Mouse (Mus musculus) hindbrain, embryonic 16.5 days (tissue): Measurements from ENCODE around the gene Foxp1. TPM values are rescaled to one million over a fixed set of nuclear protein-coding genes. Genes with fewer than 3 reads are reported as not detected.

Experiments used
- ATAC-seq: fragments of 200-750 bp; cut with Nextera tagmentation; 2 replicates; pipeline ENCODE4 v1.8.0; 2017; ENCODE audit warnings: moderate TSS enrichment, moderate library complexity
- H3K27ac ChIP-seq: fragments of 300-500 bp; sonication (generic); 2 replicates; pipeline ENCODE4 v1.5.1; 2014; ENCODE audit warnings: low read depth, mild to moderate bottlenecking, control low read depth, low read length, moderate library complexity
- H3K27me3 ChIP-seq: fragments of 300-500 bp; sonication (generic); replicated peaks from 2 replicates; pipeline ENCODE4 v1.6.1; 2014; ENCODE audit warnings: low read length; ENCODE audit not compliant: control insufficient read depth, insufficient read depth
- H3K36me3 ChIP-seq: fragments of 300-500 bp; sonication (generic); 2 replicates; pipeline ENCODE4 v1.6.1; 2014; ENCODE audit warnings: mild to moderate bottlenecking, low read length, moderate library complexity, mixed read lengths; ENCODE audit not compliant: control insufficient read depth, insufficient read depth
- H3K4me1 ChIP-seq: fragments of 300-500 bp; sonication (generic); 2 replicates; pipeline ENCODE4 v1.6.1; 2014; ENCODE audit warnings: low read depth, low read length; ENCODE audit not compliant: control insufficient read depth, insufficient read depth
- H3K4me2 ChIP-seq: fragments of 300-500 bp; sonication (generic); 2 replicates; pipeline ENCODE4 v1.6.1; 2014; ENCODE audit warnings: mild to moderate bottlenecking, low read length, control low read depth, moderate library complexity
- H3K4me3 ChIP-seq: fragments of 300-500 bp; sonication (generic); 2 replicates; pipeline ENCODE4 v1.5.1; 2014; ENCODE audit warnings: mild to moderate bottlenecking, low read length, control low read depth, moderate library complexity
- H3K9ac ChIP-seq: fragments of 300-500 bp; sonication (generic); 2 replicates; pipeline ENCODE4 v1.6.1; 2014; ENCODE audit warnings: low read depth, mild to moderate bottlenecking, control low read depth, low read length, moderate library complexity
- H3K9me3 ChIP-seq: fragments of 300-500 bp; sonication (generic); 2 replicates; pipeline ENCODE4 v1.6.1; 2014; ENCODE audit warnings: mild to moderate bottlenecking, low read length, moderate library complexity; ENCODE audit not compliant: control insufficient read depth
- WGBS: fragments of 180-500 bp; shearing (Covaris S2); extraction: QIAGEN DNeasy Blood & Tissue Kit; methylation state at CpG from one replicate; pipeline ENCODE4 v1.1.7; 2014; 5-methylcytosine and 5-hydroxymethylcytosine counted together
- polyA plus RNA-seq: library from polyadenylated mRNA; unstranded; fragments of >200 nt; fragmentation: Nextera tagmentation; extraction: Ambion mirVana; gene quantifications from 2 replicates; pipeline ENCODE4 v1.2.1, GENCODE M21; 2015

The Foxp1 gene
- polyA plus RNA-seq, 1 experiment from 2014 or later = 47.8 TPM

DNA sequence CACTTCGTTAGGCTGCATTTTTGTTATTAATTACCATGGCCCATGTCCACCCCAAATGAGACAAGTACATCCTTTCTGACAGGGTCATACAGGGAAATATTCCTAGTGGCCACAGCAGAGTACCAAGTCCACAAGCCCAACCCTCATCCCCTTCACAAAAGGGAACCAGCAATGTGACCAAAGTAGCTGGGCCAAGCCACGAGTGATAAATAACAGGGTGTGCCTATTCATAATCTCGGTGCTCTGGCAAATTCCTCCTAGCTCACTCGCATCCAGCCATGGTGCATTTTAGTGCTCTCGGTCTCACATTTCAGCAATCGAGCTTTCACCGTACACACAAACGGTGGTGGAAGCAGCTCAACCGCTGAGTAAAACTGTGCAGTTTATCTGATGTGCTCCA is 119.6 kb downstream of the Foxp1 start:
- Histone ChIP-seq H3K4me2 (no peak overlapping the region), H3K36me3 (no peaks in the 10 kb centered on the region), H3K4me3 (no peak overlapping the region), H3K27me3 (no peaks in the 10 kb centered on the region), H3K4me1 (no peaks in the 10 kb centered on the region), H3K9ac (no peak overlapping the region), H3K27ac (no peak overlapping the region), H3K9me3 (no peaks in the 10 kb centered on the region)
- no peak for ATAC-seq
- 78% methylated on average over 9 of the region's 9 CpGs for WGBS

DNA sequence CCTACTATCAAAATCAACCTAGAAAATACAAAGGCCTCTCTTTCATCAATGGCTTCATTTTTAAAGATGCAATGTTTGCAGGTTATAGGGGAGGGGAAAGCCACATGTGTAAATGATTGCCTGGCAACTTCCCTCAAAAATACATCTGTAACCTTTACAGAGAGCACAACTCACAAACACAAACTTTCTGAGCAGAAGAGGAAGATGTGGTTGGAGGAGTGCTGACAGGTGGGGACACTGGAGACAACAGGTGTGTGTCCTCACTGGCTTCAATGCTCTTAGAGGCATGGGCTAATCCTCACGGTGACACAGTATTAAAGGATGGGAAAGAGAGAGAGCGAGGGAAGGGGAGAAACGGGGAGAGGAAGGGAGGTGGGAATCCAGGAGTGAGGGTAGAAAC is 120.2 kb downstream of the Foxp1 start:
- H3K27ac ChIP-seq = no peak overlapping the region
- no peak overlapping the region for H3K9ac ChIP-seq
- no peak overlapping the region for H3K4me2 ChIP-seq
- H3K4me1 ChIP-seq = no peaks in the 10 kb centered on the region
- H3K36me3 ChIP-seq = no peaks in the 10 kb centered on the region
- no peaks in the 10 kb centered on the region for H3K27me3 ChIP-seq
- H3K9me3 ChIP-seq = no peaks in the 10 kb centered on the region
- ATAC-seq = no peak
- 80% methylated on average over 3 of the region's 3 CpGs for WGBS
- no peak overlapping the region for H3K4me3 ChIP-seq

DNA sequence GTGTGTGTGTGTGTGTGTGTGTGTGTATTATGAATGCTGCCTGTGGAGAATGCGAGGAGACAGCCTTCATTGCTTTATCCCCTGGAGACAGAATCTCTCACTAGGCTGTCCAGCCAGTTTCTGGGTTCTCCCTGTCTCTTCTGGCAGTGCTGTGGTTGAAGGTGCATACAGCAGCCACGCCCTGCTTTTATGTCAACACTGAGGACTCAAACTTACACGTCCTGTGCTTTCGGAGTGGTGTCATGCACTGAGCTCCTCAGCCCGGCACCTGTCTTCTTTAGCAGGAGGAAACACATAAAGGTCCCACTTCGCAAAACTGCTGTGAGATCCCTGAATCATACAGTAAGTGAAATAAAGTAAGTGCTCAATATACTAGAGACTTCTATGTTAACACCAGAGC is 120.7 kb downstream of the Foxp1 start:
- no peak overlapping the region for H3K4me3 ChIP-seq
- no peak overlapping the region for H3K27ac ChIP-seq
- no peak for ATAC-seq
- no peak overlapping the region for H3K9ac ChIP-seq
- H3K36me3 ChIP-seq = no peaks in the 10 kb centered on the region
- 79% methylated on average over 6 of the region's 6 CpGs for WGBS
- no peaks in the 10 kb centered on the region for H3K9me3 ChIP-seq
- no peak overlapping the region for H3K4me2 ChIP-seq
- no peaks in the 10 kb centered on the region for H3K27me3 ChIP-seq
- H3K4me1 ChIP-seq = no peaks in the 10 kb centered on the region

DNA sequence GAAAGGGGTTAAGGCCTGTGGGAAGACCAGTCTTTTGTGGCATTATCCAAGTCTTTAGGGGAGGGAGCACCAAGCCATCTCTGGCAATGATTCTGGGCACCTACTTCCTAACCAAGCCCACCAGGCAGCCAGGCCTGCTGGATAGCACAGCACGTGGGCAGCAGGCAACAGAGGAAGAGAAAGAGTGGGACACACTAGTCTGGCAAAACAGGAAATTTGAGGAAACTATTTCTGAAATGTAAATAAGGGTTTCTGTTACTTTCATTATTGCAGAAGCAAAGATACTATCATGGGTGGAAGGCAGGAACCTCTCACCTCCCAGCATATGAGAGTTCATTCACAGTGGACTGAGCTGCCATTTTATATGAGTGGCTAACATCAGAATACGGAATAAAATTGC is 121.3 kb downstream of the Foxp1 start:
- Histone ChIP-seq H3K4me3 (no peak overlapping the region), H3K9ac (no peak overlapping the region), H3K4me2 (no peak overlapping the region), H3K9me3 (no peaks in the 10 kb centered on the region), H3K4me1 (no peaks in the 10 kb centered on the region), H3K27ac (no peak overlapping the region), H3K36me3 (no peaks in the 10 kb centered on the region), H3K27me3 (no peaks in the 10 kb centered on the region)
- WGBS = 46% methylated on average over 2 of the region's 2 CpGs
- no peak for ATAC-seq

DNA sequence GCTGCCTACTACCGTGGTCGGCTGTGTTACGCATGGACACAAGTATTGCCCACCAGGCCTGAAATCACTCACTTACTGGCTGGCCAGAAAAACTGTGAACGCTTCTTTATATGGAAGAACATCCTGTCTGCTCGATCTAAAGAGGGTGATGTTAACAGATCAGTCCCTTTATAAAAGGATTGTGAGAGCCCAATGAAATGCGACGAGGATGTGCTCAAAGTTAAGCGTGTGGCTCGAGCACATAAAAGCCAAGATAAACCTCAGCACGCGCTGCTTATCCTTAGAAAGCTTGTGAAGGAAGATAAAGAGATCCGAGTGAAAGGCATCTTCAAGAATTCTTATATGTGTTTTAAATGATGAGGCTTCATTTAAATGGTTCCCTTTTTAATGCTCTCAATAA is 126.8 kb downstream of the Foxp1 start:
- 61% methylated on average over 12 of the region's 12 CpGs for WGBS
- no peaks in the 10 kb centered on the region for H3K36me3 ChIP-seq
- no peak overlapping the region for H3K9ac ChIP-seq
- no peak overlapping the region for H3K4me2 ChIP-seq
- H3K4me1 ChIP-seq = no peaks in the 10 kb centered on the region
- no peaks in the 10 kb centered on the region for H3K27me3 ChIP-seq
- H3K9me3 ChIP-seq = no peaks in the 10 kb centered on the region
- no peak for ATAC-seq
- H3K4me3 ChIP-seq = no peak overlapping the region
- H3K27ac ChIP-seq = no peak overlapping the region

DNA sequence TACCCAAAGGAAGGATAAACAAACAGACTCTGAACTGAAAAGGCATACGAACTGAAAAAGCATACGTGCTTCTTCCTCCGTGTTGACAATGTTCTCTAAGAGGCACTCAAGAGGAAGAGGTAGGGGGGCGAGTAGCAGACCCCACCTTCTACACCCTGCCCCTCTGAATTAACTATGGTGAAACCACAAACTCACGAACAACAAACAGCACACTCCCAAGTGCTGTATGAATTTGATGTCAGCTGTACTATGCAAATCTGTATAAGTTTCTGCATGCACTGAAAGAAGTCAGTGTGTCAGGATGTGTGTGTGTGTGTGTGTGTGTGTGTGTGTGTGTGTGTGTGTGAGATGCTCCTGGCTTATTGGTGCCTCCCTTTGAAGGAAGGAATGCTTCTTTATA is 127.7 kb downstream of the Foxp1 start:
- H3K4me3 ChIP-seq = no peak overlapping the region
- H3K9me3 ChIP-seq = no peaks in the 10 kb centered on the region
- H3K27ac ChIP-seq = no peak overlapping the region
- H3K4me1 ChIP-seq = no peaks in the 10 kb centered on the region
- H3K9ac ChIP-seq = no peak overlapping the region
- no peak overlapping the region for H3K4me2 ChIP-seq
- WGBS = 62% methylated on average over 5 of the region's 5 CpGs
- no peaks in the 10 kb centered on the region for H3K27me3 ChIP-seq
- H3K36me3 ChIP-seq = no peaks in the 10 kb centered on the region
- ATAC-seq = no peak

DNA sequence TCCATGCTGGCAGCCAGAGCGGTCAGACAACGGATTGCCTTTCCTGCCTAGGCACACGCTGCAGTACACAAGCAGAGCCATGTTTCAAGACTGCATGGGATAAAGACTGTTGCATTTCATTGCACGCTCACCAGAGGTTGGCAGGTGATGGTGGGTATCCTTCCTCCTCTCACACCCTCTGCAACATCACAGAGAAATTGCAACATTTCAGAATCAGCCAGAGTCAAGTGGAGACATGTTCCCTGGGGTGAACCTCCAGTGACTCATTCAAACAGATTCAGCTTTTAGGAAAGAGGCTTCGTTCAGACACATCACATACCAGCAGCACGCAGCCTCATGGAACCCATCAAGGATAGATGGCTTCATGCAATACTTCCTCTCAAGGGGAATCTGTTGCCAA is 130.0 kb downstream of the Foxp1 start:
- 90% methylated on average over 6 of the region's 6 CpGs for WGBS
- H3K9me3 ChIP-seq = no peaks in the 10 kb centered on the region
- no peaks in the 10 kb centered on the region for H3K36me3 ChIP-seq
- H3K9ac ChIP-seq = no peak overlapping the region
- no peak overlapping the region for H3K27ac ChIP-seq
- no peak overlapping the region for H3K4me2 ChIP-seq
- no peak for ATAC-seq
- no peaks in the 10 kb centered on the region for H3K27me3 ChIP-seq
- H3K4me1 ChIP-seq = no peaks in the 10 kb centered on the region
- no peak overlapping the region for H3K4me3 ChIP-seq

DNA sequence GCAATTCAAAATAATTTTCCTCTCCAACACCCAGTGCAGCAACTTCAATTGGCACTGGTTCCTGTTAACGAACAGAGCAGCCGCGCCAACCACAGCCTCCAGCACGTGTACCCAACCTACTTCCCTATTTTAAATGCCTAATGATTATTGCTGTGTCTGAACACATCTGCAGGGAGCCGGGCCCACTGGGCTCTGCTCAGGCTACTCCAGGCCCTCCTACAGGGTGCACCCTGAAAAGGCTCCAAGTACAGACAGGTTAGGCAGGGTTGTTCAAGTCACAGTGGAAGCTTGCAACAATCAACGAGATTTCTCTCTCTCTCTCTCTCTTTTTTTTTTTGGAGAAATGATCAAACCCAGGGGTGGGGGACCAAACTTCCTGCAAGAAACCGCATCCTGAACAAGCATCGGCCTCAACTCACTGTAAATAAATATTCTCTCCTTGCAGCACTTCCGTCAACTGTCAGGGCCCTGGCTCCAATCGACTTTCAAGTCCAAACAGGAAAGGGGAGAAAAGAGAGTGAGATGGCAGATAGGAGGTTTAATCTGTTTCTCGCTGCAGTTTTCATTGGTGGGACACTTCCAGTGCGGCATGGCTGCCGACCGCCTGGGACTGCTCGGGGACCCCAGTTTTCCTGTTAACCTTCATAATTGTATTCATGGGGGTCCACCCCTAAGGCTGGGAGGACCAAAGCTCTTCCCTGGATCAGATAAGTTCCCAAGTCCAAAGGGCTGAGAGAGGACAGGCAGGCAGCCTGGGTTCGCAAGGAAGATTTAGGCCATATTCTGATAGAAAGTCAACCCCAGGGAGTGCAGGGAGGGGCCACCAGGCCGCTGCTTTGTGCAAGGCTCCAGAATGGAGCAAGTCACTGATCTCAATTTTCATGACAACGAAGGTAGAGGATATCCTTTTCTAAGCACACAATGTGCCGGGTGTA is 133.5 kb downstream of the Foxp1 start:
- Histone ChIP-seq H3K4me2 (no peak overlapping the region), H3K9ac (no peak overlapping the region), H3K4me3 (no peak overlapping the region), H3K9me3 (no peaks in the 10 kb centered on the region), H3K4me1 (no peaks in the 10 kb centered on the region), H3K27me3 (no peaks in the 10 kb centered on the region), H3K36me3 (no peaks in the 10 kb centered on the region), H3K27ac (no peak overlapping the region)
- WGBS = 76% methylated on average over 19 of the region's 19 CpGs
- ATAC-seq = no peak

DNA sequence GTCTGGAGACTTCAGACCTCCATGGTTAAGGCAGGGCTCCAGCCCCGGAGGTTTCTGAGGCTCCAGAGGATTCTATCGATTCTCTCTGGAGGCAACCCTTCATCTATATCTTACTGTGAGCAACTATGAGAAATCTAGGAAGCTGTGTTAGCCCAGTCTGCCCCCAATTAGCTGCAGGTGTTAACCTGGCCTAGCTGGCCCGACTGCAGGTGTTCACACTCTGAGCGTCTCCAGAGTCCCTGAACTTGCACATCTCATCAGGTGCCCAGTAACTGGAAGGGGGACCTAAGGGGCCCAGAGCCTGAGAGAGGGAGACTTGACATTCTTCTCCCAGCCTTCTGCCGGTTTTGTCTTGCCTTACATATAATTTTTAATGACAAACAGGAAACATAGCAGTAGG is 134.5 kb downstream of the Foxp1 start:
- no peaks in the 10 kb centered on the region for H3K9me3 ChIP-seq
- 82% methylated on average over 5 of the region's 5 CpGs for WGBS
- H3K4me3 ChIP-seq = no peak overlapping the region
- ATAC-seq = no peak
- no peak overlapping the region for H3K27ac ChIP-seq
- no peaks in the 10 kb centered on the region for H3K27me3 ChIP-seq
- H3K4me2 ChIP-seq = no peak overlapping the region
- no peaks in the 10 kb centered on the region for H3K4me1 ChIP-seq
- no peaks in the 10 kb centered on the region for H3K36me3 ChIP-seq
- H3K9ac ChIP-seq = no peak overlapping the region
